Mouse (Mus musculus) cerebellum, adult 2 months (tissue): ENCODE results near the gene Ermn.

ENCODE experiments used
- CTCF ChIP-seq: fragments of 200-500 bp; IDR thresholded peaks from 2 replicates; pipeline ENCODE4 v1.5.1; 2011; ENCODE audit warnings: low read depth, mild to moderate bottlenecking, control low read depth, low read length, moderate library complexity, borderline replicate concordance; ENCODE audit not compliant: insufficient read depth
- POLR2A ChIP-seq: fragments of 200-500 bp; IDR thresholded peaks from 2 replicates; pipeline ENCODE4 v1.6.1; 2011; ENCODE audit warnings: low read length, control low read depth, borderline replicate concordance; ENCODE audit not compliant: insufficient read depth

- TF ChIP-seq CTCF (no peak), POLR2A (no peak)
Observed at GRCm38 (mm10) chr2:58023556-58023955, 29.1 kb downstream of the Ermn start.
